24 mouse cellular contexts compared by ENCODE assay signal in the genomic region with DNA sequence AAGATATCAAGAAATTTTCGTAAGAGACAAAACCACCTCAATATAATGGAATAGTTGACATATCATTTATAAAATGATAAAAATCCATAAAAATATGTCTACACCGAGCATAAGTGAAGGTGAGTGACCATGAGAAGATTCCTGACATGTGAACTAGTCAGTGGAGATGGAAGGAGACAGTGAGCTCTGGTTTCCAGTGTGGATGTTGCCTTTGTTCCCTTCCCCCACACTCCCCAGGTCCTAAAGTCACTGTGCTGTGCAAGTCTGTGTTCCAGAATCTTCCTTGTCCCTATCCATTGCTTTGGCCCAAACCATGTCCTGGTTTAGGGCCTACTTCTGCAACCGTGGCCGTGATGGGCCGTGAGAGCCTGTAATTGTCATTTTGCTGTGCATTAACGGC. TPM values are rescaled to one million over a fixed set of nuclear protein-coding genes. Genes with fewer than 3 reads are reported as not detected.
DNase-seq lines count a peak whose midpoint lies in the region; ATAC-seq and TF ChIP-seq lines count a peak whose summit lies in the region.
"Had no signal": no experiment of that assay in that cellular context is flagged by ENCODE, and none has a peak within 500 bp of the region (broad histone marks: within the 10 kb centered on the region; RNA-seq: fewer than 3 reads in every experiment).

No protein-coding gene starts in this region.

- H3K4me1 ChIP-seq in heart, embryonic 12.5 days (replicated peaks): no peaks in the 10 kb centered on the region
- no peaks in the 10 kb centered on the region for H3K4me1 ChIP-seq in limb, embryonic 12.5 days (replicated peaks)
- 0 out of 2 replicates have a peak, but pooled peaks cover 3% of the 10 kb centered on the region for H3K4me1 ChIP-seq in limb, embryonic 10.5 days
- no peaks in the 10 kb centered on the region for H3K4me1 ChIP-seq in ES-E14 (ENCODE audit: control insufficient read depth in 2 of 2, insufficient read depth in 2 of 2, low read length in 2 of 2, poor library complexity in 1 of 2)
- H3K4me1 ChIP-seq in forebrain, embryonic 16.5 days (replicated peaks; ENCODE audit: control insufficient read depth, insufficient read depth, low read length): 0 out of 2 replicates have a peak, but pooled peaks cover 4% of the 10 kb centered on the region
- no peaks in the 10 kb centered on the region for H3K4me1 ChIP-seq in liver, embryonic 12.5 days
- H3K4me1 ChIP-seq: megakaryocyte, embryonic 14.5 days had no signal

- DNase-seq in heart, adult 11 months: peak; percentile 65
- no peak for DNase-seq in limb, embryonic 10.5 days (ENCODE audit: low spot score)
- DNase-seq in ES-E14 (ENCODE audit: low read depth, low spot score): no peak
- DNase-seq: spleen, adult 18-20 months; thymus, adult 18-20 months had no signal

- H3K27me3 ChIP-seq in heart, embryonic 12.5 days (replicated peaks): 0 out of 2 replicates have a peak, but pooled peaks cover 11% of the 10 kb centered on the region
- peaks cover 12% of the 10 kb centered on the region for H3K27me3 ChIP-seq in limb, embryonic 12.5 days
- H3K27me3 ChIP-seq in limb, embryonic 10.5 days (ENCODE audit: low read depth, poor library complexity, severe bottlenecking): 0 out of 2 replicates have a peak, but pooled peaks cover 9% of the 10 kb centered on the region
- no peaks in the 10 kb centered on the region for H3K27me3 ChIP-seq in forebrain, embryonic 16.5 days (replicated peaks; ENCODE audit: control insufficient read depth, insufficient read depth, low read length)
- no peaks in the 10 kb centered on the region for H3K27me3 ChIP-seq in liver, embryonic 12.5 days (replicated peaks)
- H3K27me3 ChIP-seq: Patski had no signal

- no peak overlapping the region for H3K27ac ChIP-seq in heart, embryonic 12.5 days (ENCODE audit: poor library complexity, severe bottlenecking)
- H3K27ac ChIP-seq in limb, embryonic 12.5 days: no peak overlapping the region
- no peak overlapping the region for H3K27ac ChIP-seq in limb, embryonic 10.5 days
- H3K27ac ChIP-seq in ES-E14 (ENCODE audit: insufficient read depth, low read depth, low read length, poor library complexity, severe bottlenecking): peak overlapping the region; percentile 13; the same call in 1 of the 2 replicates
- H3K27ac ChIP-seq in forebrain, embryonic 16.5 days (ENCODE audit: low read length): no peak overlapping the region
- H3K27ac ChIP-seq in liver, embryonic 12.5 days: no peak overlapping the region

- H3K4me3 ChIP-seq in heart, embryonic 12.5 days: no peak overlapping the region
- H3K4me3 ChIP-seq in limb, embryonic 12.5 days (replicated peaks): no peak overlapping the region
- H3K4me3 ChIP-seq in limb, embryonic 10.5 days: no peak overlapping the region
- no peak overlapping the region for H3K4me3 ChIP-seq in ES-E14 (ENCODE audit: insufficient read depth in 1 of 2, low read depth in 1 of 2, low read length in 2 of 2, poor library complexity in 1 of 2, severe bottlenecking in 1 of 2)
- no peak overlapping the region for H3K4me3 ChIP-seq in forebrain, embryonic 16.5 days (replicated peaks; ENCODE audit: low read length)
- no peak overlapping the region for H3K4me3 ChIP-seq in liver, embryonic 12.5 days
- H3K4me3 ChIP-seq: megakaryocyte, embryonic 14.5 days had no signal

- 0 out of 2 replicates have a peak, but pooled peaks cover 3% of the 10 kb centered on the region for H3K9me3 ChIP-seq in heart, embryonic 12.5 days (replicated peaks)
- 0 out of 2 replicates have a peak, but pooled peaks cover 5% of the 10 kb centered on the region for H3K9me3 ChIP-seq in limb, embryonic 12.5 days
- H3K9me3 ChIP-seq in limb, embryonic 10.5 days (replicated peaks): no peaks in the 10 kb centered on the region
- H3K9me3 ChIP-seq in ES-E14 (ENCODE audit: control insufficient read depth, insufficient read depth, low read depth, low read length): no peaks in the 10 kb centered on the region
- no peaks in the 10 kb centered on the region for H3K9me3 ChIP-seq in forebrain, embryonic 16.5 days (ENCODE audit: control insufficient read depth, low read length)
- no peaks in the 10 kb centered on the region for H3K9me3 ChIP-seq in liver, embryonic 12.5 days (replicated peaks)
- H3K9me3 ChIP-seq: megakaryocyte, embryonic 14.5 days had no signal

- H3K4me2 ChIP-seq in heart, embryonic 12.5 days: no peak overlapping the region
- no peak overlapping the region for H3K4me2 ChIP-seq in limb, embryonic 12.5 days
- H3K4me2 ChIP-seq in forebrain, embryonic 16.5 days (ENCODE audit: low read length): no peak overlapping the region
- no peak overlapping the region for H3K4me2 ChIP-seq in liver, embryonic 12.5 days

- H3K9ac ChIP-seq in heart, embryonic 12.5 days: no peak overlapping the region
- no peak overlapping the region for H3K9ac ChIP-seq in limb, embryonic 12.5 days (replicated peaks)
- H3K9ac ChIP-seq in ES-E14 (ENCODE audit: insufficient read depth, low read depth, low read length, poor library complexity, severe bottlenecking): no peak overlapping the region
- no peak overlapping the region for H3K9ac ChIP-seq in forebrain, embryonic 16.5 days (replicated peaks; ENCODE audit: low read depth, low read length)
- H3K9ac ChIP-seq in liver, embryonic 12.5 days: no peak overlapping the region

- 72% methylated on average over 6 of the region's 6 CpGs for WGBS in heart, embryonic 12.5 days
- 73% methylated on average over 6 of the region's 6 CpGs for WGBS in limb, embryonic 12.5 days
- WGBS in limb, embryonic 10.5 days: 84% methylated on average over 6 of the region's 6 CpGs
- WGBS in forebrain, embryonic 16.5 days: 72% methylated on average over 6 of the region's 6 CpGs
- WGBS in liver, embryonic 12.5 days (ENCODE audit: insufficient replicate concordance): 68% methylated on average over 6 of the region's 6 CpGs

- no peaks in the 10 kb centered on the region for H3K36me3 ChIP-seq in heart, embryonic 12.5 days
- no peaks in the 10 kb centered on the region for H3K36me3 ChIP-seq in limb, embryonic 12.5 days
- no peaks in the 10 kb centered on the region for H3K36me3 ChIP-seq in limb, embryonic 10.5 days
- no peaks in the 10 kb centered on the region for H3K36me3 ChIP-seq in ES-E14 (ENCODE audit: control insufficient read depth, insufficient read depth, low read length, poor library complexity, severe bottlenecking)
- no peaks in the 10 kb centered on the region for H3K36me3 ChIP-seq in forebrain, embryonic 16.5 days (ENCODE audit: control insufficient read depth, insufficient read depth)
- no peaks in the 10 kb centered on the region for H3K36me3 ChIP-seq in liver, embryonic 12.5 days

- in situ Hi-C loops in ES-E14 (cut with MboI; ENCODE audit: low sequenced_read_pairs in 2 of 2, unreplicated experiment in 2 of 2): loop anchor here in 1 of 2 experiments (25.0 kb wide), 1 partner anchor 346 kb away; a partner anchor contains a TSS

- no peak for ATAC-seq in heart, embryonic 12.5 days (ENCODE audit: insufficient number of reproducible peaks, low FRiP score)
- ATAC-seq in limb, embryonic 12.5 days (ENCODE audit: insufficient number of reproducible peaks, insufficient read depth, low FRiP score, low TSS enrichment, low read depth): peak; percentile 52; the same call in 1 of the 2 replicates
- ATAC-seq in forebrain, embryonic 16.5 days: 0 out of 2 replicates have a peak, but pooled peaks have one; percentile 12
- no peak for ATAC-seq in liver, embryonic 12.5 days
- ATAC-seq: activated CD4-positive, CD25-positive, alpha-beta regulatory T cell, adult 4 months; Patski had no signal

TF ChIP-seq in ES-E14, 5 proteins besides CTCF, POLR2A, EP300 and RAD21:
- TF ChIP-seq ZC3H11A (IDR thresholded peaks at IDR 0.05; ENCODE audit: borderline replicate concordance, low read depth, low read length) (no peak), HCFC1 (IDR thresholded peaks at IDR 0.05; ENCODE audit: borderline replicate concordance, insufficient read depth, low read length) (no peak), MAFK (IDR thresholded peaks at IDR 0.05; ENCODE audit: insufficient read depth, low read depth, low read length) (no peak), ZNF384 (IDR thresholded peaks at IDR 0.05; ENCODE audit: low read depth, low read length) (no peak), CHD2 (IDR thresholded peaks at IDR 0.05; ENCODE audit: low read depth, low read length) (no peak)

RNA-seq across cellular contexts. Expression of a gene that starts 8.5 kb away (rescaled TPM):
- not detected in 2 replicates for polyA plus RNA-seq in heart, embryonic 12.5 days (2016; fragmentation: Nextera tagmentation; extraction: Ambion mirVana)
- not detected in 2 replicates for polyA plus RNA-seq in limb, embryonic 12.5 days (2016; fragmentation: Nextera tagmentation; extraction: Ambion mirVana)
- polyA plus RNA-seq in limb, embryonic 10.5 days (2016; fragmentation: Nextera tagmentation; extraction: Ambion mirVana): not detected in 2 replicates
- total RNA-seq in ES-E14 (2012; rRNA removed): not detected in 2 replicates
- not detected in 2 replicates for polyA plus RNA-seq in forebrain, embryonic 16.5 days (2015; fragmentation: Nextera tagmentation; extraction: Ambion mirVana)
- not detected in 2 replicates for polyA plus RNA-seq in liver, embryonic 12.5 days (2016; fragmentation: Nextera tagmentation; extraction: Ambion mirVana)
- total RNA-seq: adrenal gland, postnatal 25 days; common myeloid progenitor, adult 5-6 weeks; gastrocnemius, adult 18-20 months; granulocyte monocyte progenitor cell, adult 5-6 weeks; heart, postnatal 4 days; layer of hippocampus, postnatal 25 days; left cerebral cortex, postnatal 25 days; liver, adult 2 months had no signal
- polyA plus RNA-seq: activated CD4-positive, CD25-positive, alpha-beta regulatory T cell, adult 4 months; heart, embryonic 14.5 days; large intestine, adult 2 months; liver, adult 2 months; lung, adult 2 months; Patski; stomach, embryonic 14.5 days had no signal

RNA-seq across cellular contexts. Expression of a gene that starts 34.7 kb away (rescaled TPM):
- polyA plus RNA-seq in heart, embryonic 12.5 days (2016; fragmentation: Nextera tagmentation; extraction: Ambion mirVana): not detected in 2 replicates
- polyA plus RNA-seq in limb, embryonic 12.5 days (2016; fragmentation: Nextera tagmentation; extraction: Ambion mirVana): 0.86 TPM in 1 of 2 replicates, not detected in the other
- polyA plus RNA-seq in limb, embryonic 10.5 days (2016; fragmentation: Nextera tagmentation; extraction: Ambion mirVana): not detected in 2 replicates
- not detected in 2 replicates for total RNA-seq in ES-E14 (2012; rRNA removed)
- polyA plus RNA-seq in forebrain, embryonic 16.5 days (2015; fragmentation: Nextera tagmentation; extraction: Ambion mirVana): 0.79 and 14.0 TPM in 2 replicates
- polyA plus RNA-seq in liver, embryonic 12.5 days (2016; fragmentation: Nextera tagmentation; extraction: Ambion mirVana): not detected in 2 replicates
- total RNA-seq: adrenal gland, postnatal 25 days; common myeloid progenitor, adult 5-6 weeks; gastrocnemius, adult 18-20 months; heart, postnatal 4 days; liver, adult 2 months had no signal
- polyA plus RNA-seq: activated CD4-positive, CD25-positive, alpha-beta regulatory T cell, adult 4 months; heart, embryonic 14.5 days; liver, adult 2 months; lung, adult 2 months; Patski had no signal

Comparison
In these comparisons a context has a peak if more than half of its experiments do, and no peak if none do; other contexts are left out.
1. ATAC-seq: peak in limb, embryonic 12.5 days (single experiment) and forebrain, embryonic 16.5 days (single experiment); none in heart, embryonic 12.5 days (single experiment) and liver, embryonic 12.5 days (single experiment).